Mouse (Mus musculus) cerebellum, adult 2 months (tissue): ENCODE measurements at regions not wholly inside any gene's neighbourhood (a gene's known extent, or its start where the extent isn't known, plus 50 kb on each side); places are given as distances from the start of the nearest gene placed in this dataset.

Source experiments
- CTCF ChIP-seq: fragments of 200-500 bp; IDR thresholded peaks from 2 replicates; pipeline ENCODE4 v1.5.1; 2011; ENCODE audit warnings: low read depth, mild to moderate bottlenecking, control low read depth, low read length, moderate library complexity, borderline replicate concordance; ENCODE audit not compliant: insufficient read depth
- POLR2A ChIP-seq: fragments of 200-500 bp; IDR thresholded peaks from 2 replicates; pipeline ENCODE4 v1.6.1; 2011; ENCODE audit warnings: low read length, control low read depth, borderline replicate concordance; ENCODE audit not compliant: insufficient read depth

DNA sequence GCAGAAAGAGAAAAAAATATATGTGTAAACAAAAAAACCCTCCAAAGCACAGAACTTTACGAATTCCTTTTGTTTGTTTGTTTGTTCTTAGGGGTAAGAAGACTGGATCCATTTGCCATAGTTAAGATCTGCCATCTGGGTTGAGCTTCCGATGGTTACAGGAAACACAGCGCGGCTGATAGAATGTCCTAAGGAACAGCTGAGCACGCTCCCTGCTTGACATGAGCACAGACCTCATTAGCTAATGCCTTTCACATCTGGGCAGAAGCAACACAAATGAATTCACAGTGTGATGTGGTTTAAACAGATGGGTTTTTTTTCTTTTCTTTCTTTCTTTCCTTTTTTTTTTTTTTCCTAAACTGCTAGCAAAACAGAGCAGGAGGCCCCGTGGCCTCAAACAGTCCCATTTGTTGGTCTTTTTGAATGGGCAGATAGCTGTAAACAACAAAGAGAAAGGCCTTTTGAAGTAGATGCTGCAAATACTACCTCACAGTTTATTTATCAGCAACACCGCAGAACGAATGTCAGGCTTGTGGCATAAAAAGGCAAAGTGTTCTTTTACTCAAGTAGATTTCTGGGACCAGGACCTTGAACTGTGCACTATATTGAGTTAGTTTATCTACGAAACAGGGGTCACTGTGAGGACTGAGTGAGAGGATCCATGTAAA, 61.0 kb upstream of the Raph1 start:
- TF ChIP-seq POLR2A: no peak
- no peak for TF ChIP-seq CTCF
